Mouse (Mus musculus) spleen, adult 2 months (tissue): ENCODE data around the gene Ccdc69.

ENCODE experiments used
- CTCF ChIP-seq: fragments of 200-500 bp; IDR thresholded peaks from 2 replicates; pipeline ENCODE4 v1.5.1; 2011; ENCODE audit warnings: mild to moderate bottlenecking, inconsistent platforms; ENCODE audit not compliant: insufficient read depth, insufficient read length, insufficient replicate concordance; ENCODE audit errors: extremely low read depth
- POLR2A ChIP-seq: fragments of 200-500 bp; IDR thresholded peaks from 2 replicates; pipeline ENCODE4 v1.6.1; 2011; ENCODE audit warnings: low read depth, low read length, inconsistent platforms

DNA sequence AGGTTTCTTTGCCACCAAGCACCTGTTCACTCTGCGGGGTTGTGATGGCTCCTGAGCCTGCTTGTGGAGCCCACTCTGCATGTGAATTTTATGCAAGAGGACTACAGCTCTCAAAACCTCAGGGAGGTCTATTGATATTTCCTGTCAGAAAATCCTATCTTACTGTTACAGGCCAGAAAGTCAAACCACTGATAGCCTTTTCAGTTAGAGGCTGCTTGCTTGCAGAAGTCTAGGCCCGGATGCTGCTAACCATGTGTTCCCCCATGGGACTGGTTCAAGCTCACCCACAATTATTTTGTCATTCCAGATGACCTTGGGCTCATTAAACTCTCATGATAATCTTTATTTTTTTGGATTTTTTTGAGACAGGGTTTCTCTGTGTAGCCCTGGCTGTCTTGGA, 39.1 kb upstream of the Ccdc69 start:
- no peak for TF ChIP-seq CTCF
- no peak for TF ChIP-seq POLR2A
